Mouse (Mus musculus) MN1 (cell line): ENCODE measurements around the gene Ubac2.

Experiments
- DNase-seq: peaks from one replicate; pipeline ENCODE4 v3.0.0-alpha.2; 2016; ENCODE audit warnings: low spot score

Ubac2 gene

GRCm38 (mm10) chr14:122008261-122008660 lies 129.8 kb downstream of the Ubac2 start:
- no peak for DNase-seq

DNA sequence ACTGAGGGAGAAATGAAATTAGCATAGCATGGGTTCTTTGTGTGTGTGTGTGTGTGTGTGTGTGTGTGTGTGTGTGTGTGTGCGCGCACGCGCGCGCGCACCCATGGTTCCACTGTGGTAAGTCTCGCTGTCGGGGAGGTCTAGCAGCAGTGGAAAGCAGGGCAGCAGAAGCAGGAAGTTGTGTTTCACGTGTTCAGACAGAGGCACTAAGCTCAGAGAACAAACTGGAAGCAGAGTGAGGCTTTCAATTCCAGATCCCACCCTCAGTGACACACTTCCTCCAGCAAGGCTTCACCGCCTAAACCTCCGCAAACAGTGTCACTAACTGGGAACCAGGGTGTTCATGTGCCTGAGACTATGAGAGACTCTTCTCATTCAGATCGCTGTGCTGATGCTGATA lies 131.1 kb downstream of the Ubac2 start:
- DNase-seq, result no peak

GRCm38 (mm10) chr14:122010301-122010700 lies 131.9 kb downstream of the Ubac2 start:
- DNase-seq, result no peak

DNA sequence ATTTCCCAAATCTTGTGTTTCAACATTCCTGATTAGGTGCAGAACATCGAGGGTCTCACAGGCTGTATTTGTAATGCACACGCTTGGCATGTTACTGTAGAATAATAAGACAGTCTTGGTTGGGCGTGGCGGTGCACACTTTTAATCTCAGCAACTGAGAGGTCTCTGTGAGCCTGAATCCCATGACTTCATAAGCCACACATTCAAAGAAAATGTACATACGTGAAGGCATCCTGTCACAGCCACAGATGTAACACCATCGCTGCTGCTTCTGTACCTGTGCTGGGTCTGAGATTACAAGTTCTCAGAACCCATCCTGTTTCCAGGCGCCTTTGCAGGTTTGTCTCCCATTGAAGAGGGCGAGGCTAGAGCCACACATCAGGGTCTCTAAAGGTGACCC lies 133.3 kb downstream of the Ubac2 start:
- no peak for DNase-seq

DNA sequence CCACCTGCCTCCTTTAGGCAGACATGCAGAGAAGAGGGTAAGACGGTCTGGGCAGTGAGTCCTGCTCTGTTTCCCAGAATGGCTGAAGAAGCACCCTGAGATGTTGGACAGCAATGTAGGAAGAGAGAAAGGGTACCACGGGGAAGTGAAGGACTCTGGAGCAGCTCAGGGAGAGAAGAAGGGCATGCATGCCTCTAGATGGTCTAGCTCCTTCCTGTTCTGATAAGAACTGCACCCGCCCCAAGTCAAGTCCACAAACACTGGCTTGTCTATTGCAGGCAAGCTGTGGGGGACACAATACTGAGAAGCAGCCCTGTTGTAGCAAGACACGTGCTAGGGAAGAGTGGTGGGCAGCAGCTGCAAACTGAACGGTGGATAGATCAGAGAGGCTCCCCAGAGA lies 133.8 kb downstream of the Ubac2 start:
- DNase-seq, result no peak

DNA sequence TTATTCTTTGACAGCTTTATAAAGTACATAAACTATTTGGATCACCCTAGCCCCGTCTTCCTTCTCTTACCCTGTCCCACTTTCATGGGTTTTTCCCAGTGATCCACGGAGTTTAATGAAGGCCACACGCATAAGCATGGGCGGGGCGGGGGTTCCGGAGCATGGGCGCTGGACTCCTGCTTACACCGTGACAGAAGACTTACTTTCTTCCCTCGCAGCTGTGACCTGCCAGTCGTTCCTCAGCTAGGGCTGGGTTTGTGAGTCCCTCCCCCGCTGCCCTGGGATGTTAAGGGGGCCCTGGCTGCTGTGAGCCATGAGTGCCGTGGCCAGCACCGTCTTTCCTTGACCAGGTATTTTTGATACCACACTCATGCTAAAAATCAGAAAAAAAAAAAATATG lies 134.4 kb downstream of the Ubac2 start:
- no peak for DNase-seq

DNA sequence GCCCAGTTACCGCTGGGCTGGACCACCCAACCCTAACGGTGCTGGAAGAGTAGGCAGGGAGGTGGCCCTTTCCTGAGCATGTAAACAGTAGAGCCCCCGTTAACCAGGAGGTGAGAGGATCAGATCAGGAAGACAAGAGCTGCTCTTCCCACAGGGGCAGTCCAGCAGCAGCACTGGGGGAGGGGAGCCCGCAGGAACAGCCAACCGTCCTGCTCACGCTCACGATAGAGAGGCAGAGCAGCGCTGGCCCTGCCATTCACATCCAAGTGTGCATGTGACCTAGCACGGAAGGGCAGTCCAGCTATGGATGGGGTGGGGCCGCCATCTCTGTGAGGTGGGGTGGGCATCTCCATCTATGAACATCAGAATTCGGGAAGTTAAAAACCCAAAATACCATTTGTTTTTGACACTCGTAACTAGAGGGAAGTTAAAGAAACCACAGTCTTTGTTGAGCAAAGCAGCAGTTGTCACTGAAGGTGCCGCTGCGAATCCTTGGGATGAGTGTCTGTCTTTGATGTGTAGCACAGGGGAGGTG lies 135.1 kb downstream of the Ubac2 start:
- no peak for DNase-seq

GRCm38 (mm10) chr14:122017958-122018357 lies 139.5 kb downstream of the Ubac2 start:
- DNase-seq, result no peak

- DNase-seq, result no peak
Measured at GRCm38 (mm10) chr14:122019389-122019788, 141.0 kb downstream of the Ubac2 start.

DNA sequence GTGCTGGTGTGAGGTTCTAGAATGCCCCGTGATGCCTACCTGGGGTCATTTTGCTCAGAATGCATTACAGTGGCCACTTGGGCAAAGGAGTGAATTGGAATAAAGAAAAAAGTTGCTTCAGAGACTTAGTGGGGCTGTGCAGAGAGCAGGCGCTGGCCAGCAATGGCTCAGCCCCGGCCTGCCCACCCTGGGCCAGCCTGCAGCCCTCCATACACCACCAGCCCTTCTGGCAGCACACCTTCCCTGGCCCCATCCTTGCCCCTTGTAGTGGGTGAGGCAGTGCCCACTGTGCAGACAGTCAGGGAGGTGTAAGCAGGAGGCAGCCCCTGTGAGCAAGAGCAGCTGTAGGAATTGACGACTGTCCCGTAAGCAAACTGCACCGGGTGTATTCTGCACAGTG lies 142.1 kb downstream of the Ubac2 start:
- DNase-seq, result no peak

GRCm38 (mm10) chr14:122023054-122023453 lies 144.6 kb downstream of the Ubac2 start:
- no peak for DNase-seq

- DNase-seq, result no peak
Measured at GRCm38 (mm10) chr14:122023928-122024327, 145.5 kb downstream of the Ubac2 start.

- DNase-seq, result no peak
Measured at GRCm38 (mm10) chr14:122028926-122029745, 150.7 kb downstream of the Ubac2 start.

GRCm38 (mm10) chr14:122029851-122030250 lies 151.4 kb downstream of the Ubac2 start:
- no peak for DNase-seq

DNA sequence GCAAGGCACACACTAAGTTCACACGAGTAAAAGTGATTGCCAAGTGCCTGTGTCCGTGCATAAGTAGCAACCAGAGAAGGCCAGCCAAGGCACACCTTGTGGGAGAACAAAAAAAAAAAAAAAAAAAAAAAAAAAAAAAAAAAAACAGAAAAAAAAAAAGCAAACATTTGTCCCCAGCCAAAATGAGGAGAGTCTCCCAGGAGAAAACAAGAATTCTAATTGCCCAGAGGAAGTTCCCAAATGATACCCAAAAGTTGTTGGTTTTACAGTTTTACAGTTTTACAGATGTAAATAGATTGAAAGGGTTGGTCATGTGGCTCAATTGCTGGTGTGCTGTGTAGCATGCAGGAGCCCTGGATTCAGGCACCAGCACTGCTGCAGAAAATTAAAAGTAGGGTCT lies 153.6 kb downstream of the Ubac2 start:
- no peak for DNase-seq

GRCm38 (mm10) chr14:122034451-122034850 lies 156.0 kb downstream of the Ubac2 start, which contains the start of gene Timm8a2:
TSS of gene Timm8a2 (plus strand) at chr14:122034674.
- DNase-seq, result no peak

DNA sequence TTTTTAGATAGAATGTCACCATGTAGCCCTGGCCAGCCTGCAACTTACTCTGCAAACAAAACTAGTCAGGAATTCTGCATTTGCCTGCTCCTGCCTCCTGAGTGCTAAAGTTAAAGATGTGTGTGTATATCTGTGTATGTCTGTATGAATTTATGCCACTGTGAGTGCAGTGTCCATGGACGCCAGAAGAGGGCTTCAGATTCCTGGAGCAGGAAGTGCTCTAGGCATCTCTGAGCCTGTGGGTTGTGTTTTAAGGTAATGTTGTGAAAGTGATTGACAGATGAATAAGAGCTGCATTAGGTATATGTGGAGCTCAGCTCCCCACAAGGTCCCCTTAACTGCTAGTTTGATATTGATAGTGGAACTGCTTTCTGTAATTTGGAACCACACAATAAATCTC lies 156.8 kb downstream of the Ubac2 start:
- DNase-seq, result no peak

DNA sequence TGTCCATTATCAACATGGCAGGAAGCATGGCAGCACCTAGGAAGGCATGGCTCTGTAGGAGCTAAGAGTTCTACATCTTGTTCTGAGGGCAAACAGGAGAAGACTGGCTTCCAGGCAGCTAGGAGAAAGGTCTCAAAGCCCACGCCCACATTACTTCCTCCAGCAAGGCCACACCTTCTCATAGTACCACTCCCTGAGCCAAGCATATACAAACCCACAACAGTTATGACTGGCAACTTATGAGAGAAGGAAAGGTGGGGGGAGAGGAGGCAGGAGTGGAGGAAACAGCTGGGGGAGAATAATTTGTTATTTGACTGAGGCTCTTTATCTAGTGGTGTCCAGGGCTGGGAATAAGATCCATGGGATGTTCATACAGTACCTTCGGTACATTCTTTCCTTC lies 157.4 kb downstream of the Ubac2 start:
- DNase-seq, result no peak

GRCm38 (mm10) chr14:122038874-122039647 lies 160.6 kb downstream of the Ubac2 start:
- no peak for DNase-seq

DNA sequence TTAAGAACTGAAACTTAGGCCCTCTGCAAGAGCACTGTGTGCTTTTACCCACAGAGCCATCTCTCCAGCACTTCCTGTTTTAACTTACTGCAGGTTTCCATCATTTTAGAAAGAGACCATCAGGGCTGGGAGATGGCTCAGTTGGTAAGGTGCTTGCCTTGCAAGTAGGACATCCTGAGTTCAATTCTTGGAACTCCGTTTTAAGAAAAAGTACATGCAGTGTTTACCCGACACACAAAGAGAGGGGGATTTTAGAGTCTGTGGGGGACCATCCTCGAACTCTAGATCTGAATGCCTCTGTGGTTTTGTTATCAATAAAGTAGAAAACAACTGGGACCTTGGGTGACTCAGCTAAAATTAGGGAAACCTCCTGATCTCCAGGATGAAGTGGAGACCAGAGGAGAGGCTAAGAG lies 163.0 kb downstream of the Ubac2 start:
- DNase-seq, result no peak

GRCm38 (mm10) chr14:122042142-122042694 lies 163.8 kb downstream of the Ubac2 start:
- no peak for DNase-seq

DNA sequence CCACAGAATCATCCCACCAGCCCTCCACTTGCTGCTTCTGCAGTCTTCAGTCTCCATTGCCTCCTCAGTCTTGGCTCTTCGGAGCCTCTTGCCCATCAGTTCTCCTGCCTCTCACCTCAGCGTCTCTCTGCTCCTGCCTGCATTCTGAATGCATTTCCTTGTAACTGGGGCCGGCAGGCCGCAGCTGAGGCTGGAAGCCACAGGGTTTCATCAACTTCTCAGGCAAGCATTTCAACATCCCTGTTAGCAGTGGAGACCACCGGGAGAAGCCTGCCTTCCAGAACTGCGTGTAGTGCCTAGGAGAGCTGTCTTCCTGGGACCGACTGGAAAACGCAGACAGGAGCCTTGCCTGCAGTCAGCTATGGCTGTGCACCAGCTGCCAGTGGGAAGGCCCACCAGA lies 169.4 kb downstream of the Ubac2 start:
- DNase-seq, result no peak

GRCm38 (mm10) chr14:122048816-122049215 lies 170.4 kb downstream of the Ubac2 start:
- DNase-seq, result no peak
